Mouse (Mus musculus) midbrain, embryonic 14.5 days (tissue): ENCODE measurements around the gene Rbm38. TPM values are rescaled to one million over a fixed set of nuclear protein-coding genes. Genes with fewer than 3 reads are reported as not detected.

Source experiments
- ATAC-seq: fragments of 200-750 bp; cut with Nextera tagmentation; 2 replicates; pipeline ENCODE4 v1.8.0; 2017; ENCODE audit warnings: moderate number of reproducible peaks, moderate library complexity; ENCODE audit not compliant: low FRiP score, low TSS enrichment
- DNase-seq: peaks from one replicate; pipeline ENCODE4 v3.0.0-alpha.2; 2015
- H3K27ac ChIP-seq: fragments of 300-500 bp; sonication (generic); replicated peaks from 2 replicates; pipeline ENCODE4 v1.5.1; 2014; ENCODE audit warnings: mild to moderate bottlenecking, low read depth, low read length, moderate library complexity
- H3K27me3 ChIP-seq: fragments of 300-500 bp; sonication (generic); 2 replicates; pipeline ENCODE4 v1.6.1; 2014; ENCODE audit warnings: low read length, control low read depth, mixed read lengths; ENCODE audit not compliant: control insufficient read depth, insufficient read depth
- H3K36me3 ChIP-seq: fragments of 300-500 bp; sonication (generic); 2 replicates; pipeline ENCODE4 v1.6.1; 2014; ENCODE audit warnings: low read length, control low read depth; ENCODE audit not compliant: control insufficient read depth, insufficient read depth
- H3K4me1 ChIP-seq: fragments of 300-500 bp; sonication (generic); 2 replicates; pipeline ENCODE4 v1.6.1; 2014; ENCODE audit warnings: mild to moderate bottlenecking, antibody characterized with exemption, low read length, control low read depth; ENCODE audit not compliant: control insufficient read depth, insufficient read depth
- H3K4me2 ChIP-seq: fragments of 300-500 bp; sonication (generic); 2 replicates; pipeline ENCODE4 v1.6.1; 2014; ENCODE audit warnings: mild to moderate bottlenecking, low read length, moderate library complexity
- H3K4me3 ChIP-seq: fragments of 300-500 bp; sonication (generic); replicated peaks from 2 replicates; pipeline ENCODE4 v1.5.1; 2014; ENCODE audit warnings: low read depth, low read length
- H3K9ac ChIP-seq: fragments of 300-500 bp; sonication (generic); replicated peaks from 2 replicates; pipeline ENCODE4 v1.6.1; 2014; ENCODE audit warnings: mild to moderate bottlenecking, low read length, moderate library complexity
- H3K9me3 ChIP-seq: fragments of 300-500 bp; sonication (generic); 2 replicates; pipeline ENCODE4 v1.6.1; 2016; ENCODE audit warnings: low read length, control low read depth, mixed read lengths; ENCODE audit not compliant: control insufficient read depth
- WGBS: fragments of 180-500 bp; shearing (Covaris S2); extraction: QIAGEN DNeasy Blood & Tissue Kit; methylation state at CpG from one replicate; pipeline ENCODE4 v1.1.7; 2014; 5-methylcytosine and 5-hydroxymethylcytosine counted together
- polyA plus RNA-seq: library from polyadenylated mRNA; unstranded; fragments of >200 nt; fragmentation: Nextera tagmentation; extraction: Ambion mirVana; gene quantifications from 2 replicates; pipeline ENCODE4 v1.2.1, GENCODE M21; 2014

Rbm38 gene
- polyA plus RNA-seq, 1 experiment from 2014 or later = 18.8 TPM

DNA sequence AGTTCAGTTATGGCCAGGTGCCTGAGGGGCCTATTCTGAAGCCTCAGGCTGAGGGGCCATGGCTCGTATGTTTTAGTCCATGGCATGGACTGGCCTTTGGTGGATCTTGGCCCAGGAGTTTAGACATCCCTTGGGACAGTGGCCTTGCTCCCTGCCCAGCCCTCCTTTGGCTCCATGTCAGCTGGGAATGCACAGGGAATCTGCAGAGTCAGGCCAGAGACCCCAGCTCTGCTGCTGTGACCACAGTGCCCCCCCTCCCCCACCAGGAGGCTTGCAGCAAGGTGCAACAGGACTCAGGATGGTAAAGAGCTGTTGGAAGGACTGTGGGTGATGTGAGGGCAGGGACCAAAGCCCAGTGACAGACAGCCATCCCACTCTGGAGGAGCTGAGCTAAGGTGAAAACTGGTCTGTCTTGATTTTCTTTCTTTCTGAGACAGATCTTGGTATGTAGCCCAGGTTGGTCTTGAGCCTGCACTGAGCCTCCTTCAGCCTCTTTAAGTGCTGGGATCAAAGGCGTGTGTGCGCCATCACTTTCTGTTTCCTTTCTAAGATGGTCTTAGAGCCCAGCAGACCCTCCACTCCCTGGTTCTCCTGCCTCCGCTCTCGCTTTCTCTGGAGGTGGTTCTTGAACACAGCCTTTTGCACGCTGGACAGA, 7.0 kb downstream of the Rbm38 start:
- DNase-seq (no peak), ATAC-seq (no peak)
- Histone ChIP-seq H3K9ac (no peak overlapping the region), H3K27me3 (no peaks in the 10 kb centered on the region), H3K36me3 (peaks cover 41% of the 10 kb centered on the region), H3K4me2 (no peak overlapping the region), H3K4me3 (no peak overlapping the region), H3K27ac (no peak overlapping the region), H3K4me1 (peaks cover 38% of the 10 kb centered on the region), H3K9me3 (no peaks in the 10 kb centered on the region)
- WGBS = 90% methylated on average over 6 of the region's 6 CpGs

DNA sequence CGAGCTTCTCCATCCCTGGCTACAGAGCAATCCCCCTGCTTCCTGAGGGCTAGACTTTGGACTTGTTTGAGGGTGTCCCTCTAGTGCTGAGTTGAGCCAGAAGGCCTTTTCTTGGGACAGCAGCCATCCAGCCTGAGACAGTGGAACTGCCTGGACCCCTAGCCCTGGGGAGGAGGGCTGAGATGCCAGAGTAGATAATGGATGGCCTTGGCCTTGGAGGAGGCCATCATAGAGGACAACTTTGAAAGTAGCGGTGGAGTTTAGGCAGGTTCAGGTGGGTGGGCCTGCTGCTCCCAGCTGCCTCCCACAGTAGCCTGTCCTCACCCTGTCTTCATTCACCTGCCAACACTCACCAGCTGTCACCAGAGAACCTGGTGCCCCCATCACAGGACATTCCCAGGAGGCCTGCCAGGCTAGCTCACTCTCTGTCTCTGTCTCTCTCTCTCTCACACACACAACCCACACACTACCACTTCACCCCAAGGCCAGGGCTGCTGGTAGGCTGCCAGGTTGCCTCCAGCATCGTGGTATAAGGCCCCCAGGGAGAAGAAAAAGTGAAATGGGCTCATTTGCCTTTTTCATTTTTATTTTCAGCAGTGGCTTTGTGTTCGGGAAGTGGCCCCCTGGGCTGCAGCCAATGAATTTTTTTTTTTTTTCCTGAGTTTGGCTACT, 7.7 kb downstream of the Rbm38 start:
- Histone ChIP-seq H3K4me2 (no peak overlapping the region), H3K27ac (no peak overlapping the region), H3K4me1 (peaks cover 31% of the 10 kb centered on the region), H3K4me3 (no peak overlapping the region), H3K36me3 (peaks cover 44% of the 10 kb centered on the region), H3K9me3 (no peaks in the 10 kb centered on the region), H3K9ac (no peak overlapping the region), H3K27me3 (no peaks in the 10 kb centered on the region)
- no peak for ATAC-seq
- no peak for DNase-seq
- WGBS = 79% methylated on average over 4 of the region's 4 CpGs

DNA sequence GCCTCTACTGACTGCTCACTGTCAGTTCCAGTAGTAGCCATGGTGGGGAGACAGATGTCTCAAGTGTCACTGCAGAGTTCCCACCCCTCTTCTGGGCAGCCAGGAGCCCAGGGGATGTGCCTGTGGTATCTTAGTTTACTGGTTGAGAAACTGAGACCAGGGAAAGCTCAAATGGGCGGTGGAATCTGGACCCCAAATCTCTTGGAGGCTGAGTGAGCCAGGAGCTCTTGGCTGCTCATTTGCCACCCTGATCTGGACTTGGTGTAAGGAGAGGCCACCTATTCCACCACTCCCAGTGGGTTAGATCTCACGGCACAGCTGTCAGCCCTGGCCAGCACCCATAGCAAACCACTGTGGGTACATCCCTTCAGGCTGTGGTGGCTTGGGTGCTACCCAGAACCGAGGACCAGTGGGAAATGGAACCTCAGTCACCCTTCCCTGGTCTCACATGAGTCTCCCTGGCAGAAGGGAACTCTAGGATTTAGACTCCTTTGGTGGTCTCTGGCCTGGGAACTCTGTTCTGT, 8.3 kb downstream of the Rbm38 start:
- ATAC-seq (no peak), DNase-seq (no peak)
- H3K4me3 ChIP-seq = no peak overlapping the region
- no peak overlapping the region for H3K27ac ChIP-seq
- H3K36me3 ChIP-seq = peaks cover 48% of the 10 kb centered on the region
- H3K9ac ChIP-seq = no peak overlapping the region
- peaks cover 25% of the 10 kb centered on the region for H3K4me1 ChIP-seq
- no peaks in the 10 kb centered on the region for H3K27me3 ChIP-seq
- 97% methylated on average over 3 of the region's 3 CpGs for WGBS
- H3K9me3 ChIP-seq = no peaks in the 10 kb centered on the region
- no peak overlapping the region for H3K4me2 ChIP-seq

DNA sequence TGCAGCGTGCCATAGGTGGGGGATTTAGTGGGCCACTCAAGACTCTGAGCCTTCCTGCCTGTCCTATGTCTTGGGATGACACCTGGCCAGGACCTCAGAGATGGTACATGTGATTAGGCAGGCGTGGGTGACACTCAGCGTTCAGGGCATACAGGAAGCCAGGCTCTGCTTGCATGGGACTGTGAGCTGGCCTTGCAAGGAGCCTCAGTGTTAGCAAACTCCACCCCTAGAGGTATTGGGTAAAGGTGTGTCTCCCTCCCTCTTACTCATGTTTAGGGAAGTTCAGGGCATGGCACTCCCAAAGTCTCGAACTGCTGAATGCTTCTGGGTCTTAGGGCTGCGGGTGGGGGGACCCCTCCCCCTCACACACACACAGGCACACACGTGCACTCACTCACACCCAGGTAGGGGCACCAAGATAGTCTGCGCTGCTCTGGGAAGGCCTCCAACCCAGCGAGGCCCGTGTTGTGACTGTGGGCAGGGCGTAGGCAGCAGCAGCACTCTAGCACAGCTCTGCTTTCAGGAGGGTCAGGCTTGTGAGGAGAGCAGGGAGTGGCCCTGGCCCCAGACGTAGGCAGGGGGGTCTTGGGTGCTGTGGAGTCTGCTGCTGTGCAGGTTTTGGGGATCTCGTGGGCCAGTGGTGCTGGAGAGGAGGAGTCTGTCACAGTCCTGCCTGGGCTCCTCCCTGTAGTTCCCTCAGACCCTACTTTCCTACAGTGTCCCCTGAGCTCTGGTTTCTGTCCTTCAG, 10.5 kb downstream of the Rbm38 start:
- Histone ChIP-seq H3K9ac (no peak overlapping the region), H3K27ac (no peak overlapping the region), H3K4me1 (0 out of 2 replicates have a peak, but pooled peaks cover 4% of the 10 kb centered on the region), H3K36me3 (peaks cover 67% of the 10 kb centered on the region), H3K27me3 (no peaks in the 10 kb centered on the region), H3K4me2 (no peak overlapping the region), H3K4me3 (no peak overlapping the region), H3K9me3 (no peaks in the 10 kb centered on the region)
- no peak for ATAC-seq
- no peak for DNase-seq
- WGBS = 84% methylated on average over 12 of the region's 12 CpGs

DNA sequence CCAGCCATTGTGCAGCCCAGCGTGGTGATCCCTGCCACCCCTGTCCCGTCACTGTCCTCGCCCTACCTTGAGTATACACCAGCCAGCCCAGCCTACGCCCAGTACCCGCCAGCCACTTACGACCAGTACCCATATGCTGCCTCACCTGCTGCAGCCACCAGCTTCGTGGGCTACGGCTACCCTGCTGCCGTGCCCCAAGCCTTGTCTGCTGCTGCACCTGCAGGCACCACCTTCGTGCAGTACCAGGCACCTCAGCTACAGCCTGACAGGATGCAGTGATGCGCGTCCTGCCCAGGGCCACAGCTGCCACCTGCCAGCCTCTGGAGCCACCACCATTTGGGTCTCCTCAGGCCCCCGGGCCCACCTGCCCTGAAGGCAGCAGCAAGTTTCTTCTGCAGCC, 13.2 kb downstream of the Rbm38 start:
- H3K27ac ChIP-seq = no peak overlapping the region
- no peak overlapping the region for H3K4me2 ChIP-seq
- no peak for ATAC-seq
- H3K36me3 ChIP-seq = peaks cover 57% of the 10 kb centered on the region
- H3K4me1 ChIP-seq = no peaks in the 10 kb centered on the region
- no peak overlapping the region for H3K4me3 ChIP-seq
- no peak for DNase-seq
- no peaks in the 10 kb centered on the region for H3K27me3 ChIP-seq
- WGBS = 95% methylated on average over 13 of the region's 13 CpGs
- H3K9ac ChIP-seq = no peak overlapping the region
- H3K9me3 ChIP-seq = no peaks in the 10 kb centered on the region

DNA sequence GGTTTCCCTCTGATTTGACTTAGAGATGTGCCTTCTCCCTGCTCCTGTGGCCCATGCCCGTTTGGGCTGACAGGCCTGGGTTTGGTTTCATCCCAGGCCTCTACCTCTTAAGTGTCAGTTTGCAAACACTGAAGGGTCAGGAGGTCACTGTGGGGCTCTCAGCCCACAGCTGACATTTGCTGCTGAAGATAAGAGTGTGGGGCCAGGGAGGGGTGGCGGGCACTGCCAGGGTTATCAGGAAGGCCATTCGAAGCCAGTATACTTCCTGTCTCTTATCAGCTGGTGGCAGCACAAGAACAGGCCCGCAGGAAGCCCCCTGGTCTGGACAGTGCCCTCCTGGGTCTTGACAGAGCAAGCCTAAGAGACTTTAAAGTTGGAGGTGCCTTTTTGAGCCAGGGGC, 14.7 kb downstream of the Rbm38 start:
- 85% methylated on average over 4 of the region's 4 CpGs for WGBS
- no peak overlapping the region for H3K27ac ChIP-seq
- no peak for ATAC-seq
- H3K9ac ChIP-seq = no peak overlapping the region
- no peak overlapping the region for H3K4me2 ChIP-seq
- no peak overlapping the region for H3K4me3 ChIP-seq
- no peaks in the 10 kb centered on the region for H3K27me3 ChIP-seq
- peaks cover 49% of the 10 kb centered on the region for H3K36me3 ChIP-seq
- H3K9me3 ChIP-seq = no peaks in the 10 kb centered on the region
- H3K4me1 ChIP-seq = no peaks in the 10 kb centered on the region
- no peak for DNase-seq

DNA sequence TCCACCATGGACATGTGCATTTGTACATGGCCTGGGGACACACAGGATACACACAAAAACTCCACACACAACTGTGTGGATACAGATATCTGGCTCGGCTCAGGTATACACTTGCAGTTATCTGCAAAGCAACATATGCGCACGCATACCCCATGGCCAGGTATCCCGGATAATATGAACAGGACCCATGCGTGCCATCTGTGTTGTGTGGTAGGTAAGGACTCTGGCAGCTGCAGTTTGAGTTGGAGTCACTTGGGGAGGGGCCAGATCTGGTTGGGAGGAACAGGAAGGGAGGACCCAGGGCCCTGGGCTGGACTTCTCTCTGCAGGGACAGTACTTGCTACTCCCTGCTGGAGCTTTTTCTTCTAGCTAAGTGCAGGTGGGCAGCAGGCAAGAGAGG, 15.4 kb downstream of the Rbm38 start:
- Histone ChIP-seq H3K4me3 (no peak overlapping the region), H3K36me3 (peaks cover 43% of the 10 kb centered on the region), H3K27me3 (no peaks in the 10 kb centered on the region), H3K4me2 (no peak overlapping the region), H3K27ac (no peak overlapping the region), H3K9ac (no peak overlapping the region), H3K9me3 (no peaks in the 10 kb centered on the region), H3K4me1 (no peaks in the 10 kb centered on the region)
- no peak for DNase-seq
- WGBS = 99% methylated on average over 5 of the region's 5 CpGs
- ATAC-seq = no peak

DNA sequence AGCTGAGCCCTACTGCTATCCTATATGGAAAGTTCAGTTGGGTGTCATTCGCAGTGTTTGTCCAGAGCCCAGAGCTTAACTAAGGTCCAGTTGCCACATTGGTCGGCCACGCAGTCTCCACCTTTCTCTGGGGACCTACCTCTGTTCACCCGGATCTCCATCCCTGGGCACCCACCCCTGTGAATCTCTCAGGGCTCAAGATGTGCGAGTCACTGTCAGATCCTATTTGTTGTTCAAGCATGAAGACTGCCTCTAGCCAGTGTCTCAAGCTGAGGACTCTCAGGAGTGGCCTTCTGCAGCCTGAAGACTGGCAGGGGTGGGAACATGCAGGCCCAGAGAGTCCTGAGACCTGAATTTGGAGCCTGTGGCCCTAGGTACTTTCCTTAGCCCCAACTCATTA, 15.8 kb downstream of the Rbm38 start:
- H3K4me3 ChIP-seq = no peak overlapping the region
- H3K4me2 ChIP-seq = no peak overlapping the region
- peaks cover 39% of the 10 kb centered on the region for H3K36me3 ChIP-seq
- H3K9me3 ChIP-seq = no peaks in the 10 kb centered on the region
- ATAC-seq (no peak), DNase-seq (no peak)
- no peak overlapping the region for H3K9ac ChIP-seq
- no peaks in the 10 kb centered on the region for H3K4me1 ChIP-seq
- no peaks in the 10 kb centered on the region for H3K27me3 ChIP-seq
- WGBS = 83% methylated on average over 5 of the region's 5 CpGs
- H3K27ac ChIP-seq = no peak overlapping the region
